Mouse (Mus musculus) liver, embryonic 11.5 days (tissue): Measurements from ENCODE around the gene Maml2. TPM values are rescaled to one million over a fixed set of nuclear protein-coding genes. Genes with fewer than 3 reads are reported as not detected.
A peak's percentile ranks its signal among the peaks of the same experiment; 100 is the strongest.
"Not testable (repeated sequence)": the region's sequence is repeated elsewhere in the genome, so short reads cannot be mapped to it uniquely, and the experiment has no call there.

Experiments
- ATAC-seq: fragments of 200-750 bp; cut with Nextera tagmentation; replicated peaks from 2 replicates; pipeline ENCODE4 v1.8.0; 2017; ENCODE audit warnings: moderate number of reproducible peaks, mild to moderate bottlenecking, moderate TSS enrichment, moderate library complexity; ENCODE audit not compliant: low FRiP score
- DNase-seq: peaks from one replicate; pipeline ENCODE4 v3.0.0-alpha.2; 2017; ENCODE audit warnings: low spot score
- H3K27ac ChIP-seq: fragments of 300-500 bp; sonication (generic); 2 replicates; pipeline ENCODE4 v1.5.1; 2014; ENCODE audit warnings: mild to moderate bottlenecking, low read depth, low read length, control low read depth
- H3K27me3 ChIP-seq: fragments of 300-500 bp; sonication (generic); replicated peaks from 2 replicates; pipeline ENCODE4 v1.6.1; 2014; ENCODE audit warnings: low read length, mixed read lengths; ENCODE audit not compliant: control insufficient read depth, insufficient read depth
- H3K36me3 ChIP-seq: fragments of 300-500 bp; sonication (generic); 2 replicates; pipeline ENCODE4 v1.6.1; 2014; ENCODE audit warnings: mild to moderate bottlenecking, low read length, moderate library complexity, mixed read lengths; ENCODE audit not compliant: control insufficient read depth, insufficient read depth
- H3K4me1 ChIP-seq: fragments of 300-500 bp; sonication (generic); replicated peaks from 2 replicates; pipeline ENCODE4 v1.6.1; 2014; ENCODE audit warnings: low read length, mixed read lengths; ENCODE audit not compliant: control insufficient read depth, insufficient read depth
- H3K4me2 ChIP-seq: fragments of 300-500 bp; sonication (generic); 2 replicates; pipeline ENCODE4 v1.6.1; 2014; ENCODE audit warnings: mild to moderate bottlenecking, control low read depth, moderate library complexity
- H3K4me3 ChIP-seq: fragments of 300-500 bp; sonication (generic); 2 replicates; pipeline ENCODE4 v1.5.1; 2014; ENCODE audit warnings: low read depth, low read length, control low read depth
- H3K9ac ChIP-seq: fragments of 300-500 bp; sonication (generic); 2 replicates; pipeline ENCODE4 v1.6.1; 2014; ENCODE audit warnings: low read depth, low read length, control low read depth
- H3K9me3 ChIP-seq: fragments of 300-500 bp; sonication (generic); 2 replicates; pipeline ENCODE4 v1.6.1; 2016; ENCODE audit warnings: low read length, inconsistent platforms, mixed read lengths; ENCODE audit not compliant: control insufficient read depth
- WGBS: fragments of 180-500 bp; shearing (Covaris S2); extraction: QIAGEN DNeasy Blood & Tissue Kit; methylation state at CpG from one replicate; pipeline ENCODE4 v1.1.7; 2014; 5-methylcytosine and 5-hydroxymethylcytosine counted together
- microRNA-seq: library from miRNA; unstranded; fragments of <30 nt; microRNA quantifications from one replicate; pipeline ENCODE4, GENCODE M21; 2017; ENCODE audit warnings: borderline number of aligned reads
- polyA plus RNA-seq: library from polyadenylated mRNA; unstranded; fragments of >200 nt; fragmentation: Nextera tagmentation; extraction: Ambion mirVana; gene quantifications from 2 replicates; pipeline ENCODE4 v1.2.1, GENCODE M21; 2014

Gene Maml2
- polyA plus RNA-seq, 1 experiment from 2014 or later: 3.4 TPM

GRCm38 (mm10) chr9:13715891-13716290 is 418.1 kb downstream of the Maml2 start:
- not testable (repeated sequence) for DNase-seq, H3K4me2 ChIP-seq, H3K9ac ChIP-seq, H3K4me3 ChIP-seq, H3K9me3 ChIP-seq, H3K27ac ChIP-seq, H3K27me3 ChIP-seq, H3K4me1 ChIP-seq, ATAC-seq, H3K36me3 ChIP-seq
- WGBS: 82% methylated on average over 2 of the region's 2 CpGs

GRCm38 (mm10) chr9:13716316-13717099 is 418.8 kb downstream of the Maml2 start:
- H3K4me3 ChIP-seq: no peak overlapping the region
- H3K27me3 ChIP-seq: no peaks in the 10 kb centered on the region
- H3K4me2 ChIP-seq: no peak overlapping the region
- WGBS: 25% methylated on average over 8 of the region's 8 CpGs
- DNase-seq: peak; percentile 59
- no peak overlapping the region for H3K27ac ChIP-seq
- H3K4me1 ChIP-seq: no peaks in the 10 kb centered on the region
- no peaks in the 10 kb centered on the region for H3K36me3 ChIP-seq
- peak; percentile 39; the same call in 1 of the 2 replicates for ATAC-seq
- no peak overlapping the region for H3K9ac ChIP-seq
- H3K9me3 ChIP-seq: no peaks in the 10 kb centered on the region

- H3K4me1 ChIP-seq: peaks cover 7% of the 10 kb centered on the region
- no peaks in the 10 kb centered on the region for H3K36me3 ChIP-seq
- peak within 1 kb of the TSS; percentile 73 for H3K4me3 ChIP-seq
- ATAC-seq (peak; percentile 25; the same call in 1 of the 2 replicates), DNase-seq (no peak)
- no peaks in the 10 kb centered on the region for H3K27me3 ChIP-seq
- no peaks in the 10 kb centered on the region for H3K9me3 ChIP-seq
- 29% methylated on average over 2 of the region's 2 CpGs for WGBS
- peak within 1 kb of the TSS; percentile 81 for H3K9ac ChIP-seq
- peak within 1 kb of the TSS; percentile 70 for H3K27ac ChIP-seq
- peak within 1 kb of the TSS; percentile 80 for H3K4me2 ChIP-seq
Measured at GRCm38 (mm10) chr9:13748404-13748797, 450.6 kb downstream of the Maml2 start, which contains the start of gene Mtmr2. Mtmr2 (plus strand) TSS chr9:13748410.

- Histone ChIP-seq H3K36me3 (no peaks in the 10 kb centered on the region), H3K4me3 (peak overlapping the region; percentile 73), H3K4me2 (peak overlapping the region; percentile 80), H3K9ac (peak overlapping the region; percentile 81), H3K27ac (peak overlapping the region; percentile 70), H3K27me3 (no peaks in the 10 kb centered on the region), H3K4me1 (peaks cover 7% of the 10 kb centered on the region), H3K9me3 (no peaks in the 10 kb centered on the region)
- WGBS: 1% methylated on average over 60 of the region's 60 CpGs
- ATAC-seq: peak; percentile 97
- peak; percentile 96 for DNase-seq
Measured at GRCm38 (mm10) chr9:13748798-13749674, 451.3 kb downstream of the Maml2 start.

- peaks cover 7% of the 10 kb centered on the region for H3K4me1 ChIP-seq
- peak overlapping the region; percentile 70; the same call in 1 of the 2 replicates for H3K27ac ChIP-seq
- H3K4me2 ChIP-seq: peak overlapping the region; percentile 80
- peak overlapping the region; percentile 73 for H3K4me3 ChIP-seq
- DNase-seq (no peak), ATAC-seq (peak; percentile 11; the same call in 1 of the 2 replicates)
- H3K36me3 ChIP-seq: no peaks in the 10 kb centered on the region
- H3K27me3 ChIP-seq: no peaks in the 10 kb centered on the region
- no peaks in the 10 kb centered on the region for H3K9me3 ChIP-seq
- WGBS: 4% methylated on average over 7 of the region's 7 CpGs
- H3K9ac ChIP-seq: peak overlapping the region; percentile 81
Measured at GRCm38 (mm10) chr9:13749675-13749998, 451.9 kb downstream of the Maml2 start.

- WGBS: 90% methylated on average over 4 of the region's 4 CpGs
- no peak for ATAC-seq
- no peaks in the 10 kb centered on the region for H3K9me3 ChIP-seq
- no peak overlapping the region for H3K4me2 ChIP-seq
- H3K27ac ChIP-seq: no peak overlapping the region
- no peak for DNase-seq
- H3K27me3 ChIP-seq: no peaks in the 10 kb centered on the region
- H3K4me3 ChIP-seq: no peak overlapping the region
- no peak overlapping the region for H3K9ac ChIP-seq
- no peaks in the 10 kb centered on the region for H3K36me3 ChIP-seq
- H3K4me1 ChIP-seq: peaks cover 7% of the 10 kb centered on the region
Measured at GRCm38 (mm10) chr9:13752543-13752942, 454.8 kb downstream of the Maml2 start.

Small RNAs within 50 kb of the gene (microRNA-seq; reads per million reads assigned to microRNA genes)
- gene Gm22643: not detected

Other genes starting within 250 kb of the Maml2 start
- gene Jrkl, start 52.1 kb upstream of the Maml2 start, polyA plus RNA-seq: 3.0 and 3.3 TPM in 2 replicates
- 15.1 and 15.5 TPM in 2 replicates for gene Ccdc82, start 51.0 kb upstream of the Maml2 start, polyA plus RNA-seq
- gene Gm17571, start 148.8 kb downstream of the Maml2 start, polyA plus RNA-seq: not detected in 2 replicates